Mouse (Mus musculus): ENCODE measurements around the gene Entpd7.

Entpd7 gene

DNA sequence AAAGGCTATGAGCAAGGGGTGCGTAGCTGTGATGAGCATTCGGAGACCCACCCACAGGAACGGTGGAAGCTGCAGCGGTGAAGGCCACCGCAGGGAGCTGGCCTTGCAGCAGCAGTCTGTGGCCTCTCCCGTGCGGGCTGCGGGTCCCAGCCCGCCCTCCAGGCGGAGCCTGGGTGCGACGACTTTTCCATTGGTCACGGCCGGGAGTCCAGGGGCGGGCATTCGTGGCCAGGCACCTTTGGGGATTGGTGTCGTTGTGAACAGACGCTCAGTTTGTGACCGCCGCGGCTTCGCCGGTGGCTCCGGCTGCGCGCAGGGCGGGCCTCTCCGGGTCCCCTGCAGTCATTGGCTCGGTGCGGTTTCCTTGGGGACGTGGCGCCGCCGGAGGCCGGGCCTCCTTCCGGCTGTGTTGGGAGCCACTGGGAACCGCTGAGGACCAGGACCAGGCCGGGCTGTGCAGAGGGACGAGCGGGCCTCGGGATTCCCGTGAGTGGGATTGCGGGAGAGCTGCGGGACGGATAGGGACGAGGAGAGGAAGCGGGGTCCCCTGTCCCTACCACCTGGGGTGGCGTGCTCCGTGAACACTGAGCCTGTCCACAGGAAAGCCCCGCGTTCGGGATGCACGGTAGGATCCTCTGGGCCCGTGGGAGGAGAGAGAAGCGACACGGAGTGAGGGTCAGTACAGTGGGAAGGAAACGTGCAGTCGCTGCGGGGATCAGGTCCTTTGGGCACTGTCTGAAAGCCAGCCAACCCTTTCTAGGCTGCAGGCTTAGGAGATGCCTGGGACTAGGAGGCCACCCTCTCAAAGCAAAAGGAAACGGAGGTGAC, at the start of gene Entpd7:
TSS of gene Entpd7 (plus strand) at position 254 of the 828 bp plus-strand sequence.
- DNase-seq, result peak; percentile 92 to 96

DNA sequence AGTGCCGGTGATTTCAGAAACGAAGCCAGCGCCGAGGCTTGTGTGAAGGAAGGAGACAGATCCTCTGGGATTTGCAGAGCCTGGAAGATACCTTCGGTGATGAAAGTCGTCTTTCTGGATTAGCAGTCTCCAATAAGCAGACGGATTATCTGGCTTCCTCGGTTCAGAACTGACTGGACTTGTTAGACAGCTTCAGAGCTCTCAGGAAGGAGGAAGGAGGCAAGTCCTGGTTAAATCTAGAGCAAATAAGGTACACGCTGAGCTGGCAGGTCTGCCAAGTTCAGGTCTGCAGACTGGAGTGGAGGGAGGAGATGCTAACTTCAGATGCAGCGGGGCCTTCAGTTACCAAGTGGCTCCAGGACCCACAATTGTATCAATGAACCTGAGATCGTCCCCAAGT, 47.6 kb upstream of the Entpd7 start:
- DNase-seq, result no peak

DNA sequence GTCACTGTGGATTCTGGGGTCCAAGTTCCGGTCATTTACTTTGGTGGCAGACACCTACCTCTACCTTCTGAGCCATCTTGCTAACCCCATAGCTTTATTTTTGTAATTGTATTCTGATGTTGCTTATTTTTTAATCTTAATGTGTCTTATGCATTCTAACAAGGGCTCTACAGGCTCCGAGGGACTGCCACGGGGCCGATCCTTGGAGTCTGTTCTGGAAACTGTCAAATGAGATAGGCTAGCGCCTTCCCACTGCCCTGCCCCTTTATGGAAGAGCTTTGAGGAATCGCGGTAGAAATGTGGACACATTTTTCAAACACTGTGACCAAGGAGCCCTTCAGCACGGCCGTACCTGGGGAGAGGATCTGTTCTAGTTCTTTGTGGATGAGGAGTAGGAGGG, 46.6 kb upstream of the Entpd7 start:
- no peak for DNase-seq

DNA sequence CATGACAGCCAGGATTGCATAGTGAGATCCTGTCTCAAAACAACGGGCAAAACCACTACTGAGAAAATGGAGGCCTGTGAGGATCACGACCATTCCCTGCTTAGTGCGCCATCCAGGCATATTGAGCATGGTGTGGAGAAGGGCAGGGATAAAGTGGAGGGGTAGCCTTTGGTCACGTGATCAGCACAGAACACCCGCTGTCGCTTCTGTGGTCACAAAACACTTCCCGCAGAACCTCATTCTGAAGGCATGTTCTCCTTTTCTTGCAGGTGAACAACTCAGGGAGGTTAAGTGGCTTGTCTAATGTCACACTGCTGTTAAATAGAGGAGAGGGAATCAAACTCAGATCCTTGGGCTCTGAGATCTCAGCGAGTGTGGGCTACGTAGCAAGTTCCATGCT, 44.0 kb upstream of the Entpd7 start:
- DNase-seq, result no peak

DNA sequence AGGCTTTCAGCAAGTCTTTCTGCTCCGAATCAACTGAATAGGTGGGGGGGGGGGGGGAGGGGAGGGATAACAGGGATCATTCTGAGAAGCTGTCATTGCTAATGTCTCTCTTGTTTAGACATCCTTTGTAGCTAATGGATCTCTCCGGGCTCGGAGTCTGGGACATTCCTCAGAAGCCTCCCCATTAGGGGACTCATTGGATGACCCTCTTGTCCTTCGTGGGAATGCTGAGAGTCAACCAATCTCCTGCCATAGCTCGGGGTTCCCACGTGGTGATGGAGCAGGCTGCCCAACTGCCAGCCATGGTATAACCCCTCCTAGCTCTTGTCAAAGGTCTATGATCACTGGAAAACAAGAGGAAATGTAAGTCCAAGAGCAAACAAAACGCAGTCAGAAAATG, 42.6 kb upstream of the Entpd7 start:
- DNase-seq, result no peak

DNA sequence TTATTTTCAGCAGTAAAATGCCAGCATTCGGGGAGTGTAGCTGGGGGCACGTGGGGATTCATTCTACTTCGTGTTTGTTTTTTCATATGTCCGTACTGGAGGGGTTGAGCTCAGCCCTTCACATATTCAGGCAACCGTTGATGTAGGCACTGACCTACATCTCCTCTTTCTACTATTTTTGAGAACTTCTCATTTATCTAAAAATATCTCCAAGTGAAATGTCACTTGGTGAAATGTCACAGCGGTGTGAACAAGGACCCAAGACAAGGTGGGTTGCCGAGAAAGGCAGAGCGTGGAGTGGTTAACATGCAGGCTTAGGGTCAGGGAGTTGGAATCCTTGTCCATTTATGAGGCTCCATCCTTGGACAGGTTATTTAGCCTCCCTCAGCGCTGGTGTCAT, 42.2 kb upstream of the Entpd7 start:
- no peak for DNase-seq

DNA sequence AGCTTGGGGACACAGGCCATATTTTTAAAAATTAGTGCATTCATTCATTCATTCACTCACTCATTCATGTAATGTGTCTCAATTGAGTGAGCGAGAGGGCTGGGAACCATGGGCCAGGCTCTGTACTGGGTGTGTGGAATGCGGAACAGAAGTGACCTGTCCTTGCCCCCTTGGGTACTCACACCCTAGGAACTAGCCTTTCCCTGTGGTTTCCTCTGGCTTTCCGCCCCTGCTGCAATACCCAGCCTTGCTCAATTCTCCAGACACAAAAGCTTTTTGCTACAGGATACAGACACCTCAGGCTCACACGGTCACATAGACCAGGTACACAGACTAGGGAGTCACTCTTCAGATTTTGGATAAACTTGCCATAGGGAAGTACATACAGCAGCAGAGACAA, 41.1 kb upstream of the Entpd7 start:
- DNase-seq, result no peak

DNA sequence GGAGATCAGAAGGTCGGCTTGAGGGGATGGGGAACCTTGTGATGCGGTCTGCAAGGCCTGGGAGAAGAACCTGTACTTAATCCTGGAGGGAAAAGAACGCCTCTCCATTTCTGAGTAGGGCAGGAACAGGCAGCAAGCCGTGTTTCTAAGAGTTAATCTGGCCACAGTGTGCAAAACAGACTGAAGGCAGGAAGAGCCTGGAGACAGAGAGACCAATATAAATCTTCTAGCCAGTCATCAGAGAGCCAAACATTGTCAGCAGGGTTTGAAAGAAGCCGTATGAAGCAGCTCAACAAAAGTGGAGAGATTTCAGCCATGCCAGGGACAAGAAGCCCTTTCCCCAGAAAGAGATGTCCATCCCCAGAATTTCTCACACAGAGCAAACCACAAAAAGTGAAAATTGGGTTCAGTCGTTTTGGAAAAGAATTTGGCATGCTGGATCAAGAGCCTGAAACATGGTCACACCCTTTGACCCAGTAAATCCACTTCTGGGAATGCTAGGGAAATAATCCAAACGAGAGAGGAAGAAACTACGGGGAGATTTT, 38.2 kb upstream of the Entpd7 start:
- DNase-seq, result no peak

DNA sequence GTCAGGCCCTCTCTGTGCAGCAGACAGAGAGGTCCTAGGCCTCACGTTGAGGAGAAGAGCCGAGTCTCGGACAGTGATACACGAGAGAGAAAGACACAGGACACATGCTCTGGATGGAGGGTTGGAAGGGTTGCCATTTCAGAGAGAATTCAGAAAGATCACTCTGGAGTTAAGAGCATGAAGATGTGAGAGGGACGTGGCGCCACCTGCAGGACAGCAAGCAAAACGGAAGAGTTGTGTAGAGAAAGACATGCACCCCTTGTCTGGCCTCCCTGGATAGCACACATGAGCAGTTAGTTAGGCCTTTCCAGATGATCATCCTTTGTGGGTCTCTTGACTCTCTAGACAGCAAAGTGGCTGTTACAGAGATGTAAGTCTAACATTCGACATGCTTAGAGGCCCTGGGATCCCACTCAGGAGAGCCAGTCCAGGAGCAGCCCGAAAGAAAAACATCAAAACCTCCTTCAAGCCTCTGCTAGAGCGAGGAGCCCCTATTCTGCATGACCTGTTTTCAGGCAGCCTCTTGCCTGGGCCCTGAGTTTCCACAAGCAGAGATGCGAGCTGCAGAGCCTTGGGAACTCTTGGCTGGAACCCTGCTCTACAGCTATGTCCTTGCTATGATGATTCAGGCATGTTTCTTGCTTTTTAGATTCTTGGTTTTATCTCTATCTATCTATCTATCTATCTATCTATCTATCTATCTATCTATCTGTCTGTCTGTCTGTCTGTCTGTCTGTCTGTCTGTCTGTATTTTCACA, 33.6 kb upstream of the Entpd7 start:
- peak; percentile 80 to 82 for DNase-seq

DNA sequence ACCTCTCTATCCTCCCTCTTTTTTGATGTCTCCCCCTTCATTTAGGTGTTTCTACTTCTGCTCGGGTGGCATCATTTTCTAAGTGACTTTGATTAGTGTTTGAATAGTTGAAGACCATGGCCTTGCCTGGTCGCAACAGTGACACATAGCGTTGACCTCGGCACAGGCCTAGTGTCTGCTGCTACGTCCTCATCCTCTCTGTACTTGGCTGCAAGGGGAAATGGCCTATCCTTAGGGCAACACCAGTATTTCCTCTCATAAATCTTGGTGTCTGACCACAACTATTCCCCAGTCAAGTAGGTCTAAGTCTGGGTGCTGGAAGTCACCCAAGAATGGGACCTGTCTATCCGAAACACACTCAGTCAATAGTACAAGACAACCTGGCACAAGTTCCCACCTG, 29.8 kb upstream of the Entpd7 start:
- DNase-seq, result no peak

DNA sequence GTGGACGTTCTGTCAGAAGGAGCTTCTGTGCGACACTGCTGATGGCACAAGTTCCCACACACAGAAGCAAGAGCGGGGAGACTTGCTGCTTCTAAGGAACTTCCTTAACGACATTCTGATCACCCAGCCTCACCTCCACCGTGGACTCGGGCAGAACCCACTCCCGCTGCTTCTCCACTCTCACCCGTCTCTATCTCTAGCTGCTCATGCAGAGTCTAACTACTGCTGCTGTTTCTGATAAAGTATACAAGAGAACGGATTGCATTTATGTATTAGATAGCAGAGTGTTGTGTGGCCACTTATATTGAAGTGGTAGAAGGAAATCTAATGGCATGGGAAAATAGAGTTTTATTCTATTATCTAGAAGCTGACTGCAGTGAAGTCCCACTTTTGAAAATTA, 28.7 kb upstream of the Entpd7 start:
- DNase-seq, result no peak

DNA sequence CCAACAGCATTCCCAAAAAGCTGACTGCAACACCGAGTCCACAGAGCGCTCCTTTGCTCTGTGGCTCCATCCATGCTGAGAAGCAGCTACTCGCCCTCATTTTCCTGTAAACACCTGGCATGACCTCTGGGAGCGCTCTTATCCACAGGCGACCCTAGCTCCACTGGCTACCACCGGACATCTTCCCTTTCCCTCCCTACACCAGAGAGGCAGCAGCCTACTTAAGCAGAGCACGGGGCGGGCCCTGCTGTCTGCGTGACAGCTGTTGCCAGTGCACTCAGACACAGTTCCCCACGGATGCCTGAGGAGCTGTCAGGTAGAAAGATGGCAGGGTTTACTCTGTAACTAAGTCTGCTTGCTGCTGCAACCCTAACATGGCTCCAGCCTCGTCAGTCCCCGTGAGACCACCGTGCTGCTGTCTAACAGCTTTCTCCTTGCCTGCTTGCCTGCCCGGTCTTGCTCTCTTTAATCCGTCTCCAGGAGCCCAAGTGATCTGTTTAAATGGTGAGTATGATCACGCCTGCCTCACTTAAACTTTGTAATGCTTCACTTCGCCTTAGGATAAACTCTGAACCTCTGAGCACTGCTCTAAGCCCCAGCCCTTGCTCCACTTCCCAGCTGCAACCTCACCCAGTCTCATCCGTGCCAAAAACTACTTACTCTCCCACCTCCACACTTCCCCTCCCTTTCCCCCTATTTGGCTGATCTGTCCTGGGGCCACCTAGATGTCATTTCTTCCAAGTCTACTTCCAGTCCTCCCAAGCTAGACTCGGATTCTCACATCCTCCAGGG, 27.1 kb upstream of the Entpd7 start:
- DNase-seq, result peak; percentile 45 to 48

DNA sequence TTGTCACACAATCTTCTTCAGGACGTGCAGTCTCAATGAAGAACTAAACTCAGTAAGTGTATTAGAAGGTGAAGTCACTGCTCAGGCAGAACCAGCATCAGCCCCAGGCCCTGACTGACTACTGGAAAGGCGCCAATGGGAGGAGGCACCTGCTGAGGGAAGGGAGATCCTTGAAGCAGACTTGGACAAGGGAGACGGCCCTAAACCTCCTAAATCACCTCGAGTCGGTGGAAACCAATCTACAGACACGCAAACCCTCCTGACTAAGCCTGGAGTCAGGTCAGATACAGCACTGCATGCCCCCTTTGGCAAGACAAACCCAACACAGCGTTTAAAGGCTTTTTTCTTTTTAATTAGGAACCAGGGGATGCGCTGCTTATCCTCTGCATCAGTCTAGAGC, 26.0 kb upstream of the Entpd7 start:
- peak in 1 of 2 experiments; percentile 35 for DNase-seq

DNA sequence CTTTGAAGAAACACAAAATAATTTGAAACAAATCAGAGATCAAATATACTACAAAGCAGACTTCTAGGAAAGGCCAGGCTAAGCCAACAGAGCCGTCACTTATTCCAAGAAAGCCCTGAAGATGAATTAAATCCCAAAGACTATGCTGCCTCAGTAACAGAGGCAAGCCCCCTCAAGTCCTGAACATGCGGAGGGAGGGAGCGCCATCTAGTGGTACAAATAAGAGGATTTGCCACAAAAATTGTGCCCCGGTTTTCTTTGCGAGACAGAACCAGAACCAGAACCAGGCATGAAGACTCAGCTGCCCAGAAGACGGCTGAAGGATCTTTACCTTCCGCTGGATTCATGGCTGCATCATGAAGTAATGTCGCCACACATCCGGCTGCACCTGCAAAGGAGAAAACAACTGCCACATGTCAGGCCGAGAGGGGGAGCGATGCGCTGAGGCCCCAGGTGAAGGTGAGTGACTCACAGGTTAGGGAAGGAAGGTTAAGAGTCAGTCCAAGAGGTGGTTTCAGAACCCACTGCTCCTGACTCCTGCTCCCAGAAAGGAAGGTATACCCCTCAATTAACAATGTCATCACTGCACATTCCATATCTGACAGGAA, 23.9 kb upstream of the Entpd7 start:
- peak; percentile 69 to 81 for DNase-seq

DNA sequence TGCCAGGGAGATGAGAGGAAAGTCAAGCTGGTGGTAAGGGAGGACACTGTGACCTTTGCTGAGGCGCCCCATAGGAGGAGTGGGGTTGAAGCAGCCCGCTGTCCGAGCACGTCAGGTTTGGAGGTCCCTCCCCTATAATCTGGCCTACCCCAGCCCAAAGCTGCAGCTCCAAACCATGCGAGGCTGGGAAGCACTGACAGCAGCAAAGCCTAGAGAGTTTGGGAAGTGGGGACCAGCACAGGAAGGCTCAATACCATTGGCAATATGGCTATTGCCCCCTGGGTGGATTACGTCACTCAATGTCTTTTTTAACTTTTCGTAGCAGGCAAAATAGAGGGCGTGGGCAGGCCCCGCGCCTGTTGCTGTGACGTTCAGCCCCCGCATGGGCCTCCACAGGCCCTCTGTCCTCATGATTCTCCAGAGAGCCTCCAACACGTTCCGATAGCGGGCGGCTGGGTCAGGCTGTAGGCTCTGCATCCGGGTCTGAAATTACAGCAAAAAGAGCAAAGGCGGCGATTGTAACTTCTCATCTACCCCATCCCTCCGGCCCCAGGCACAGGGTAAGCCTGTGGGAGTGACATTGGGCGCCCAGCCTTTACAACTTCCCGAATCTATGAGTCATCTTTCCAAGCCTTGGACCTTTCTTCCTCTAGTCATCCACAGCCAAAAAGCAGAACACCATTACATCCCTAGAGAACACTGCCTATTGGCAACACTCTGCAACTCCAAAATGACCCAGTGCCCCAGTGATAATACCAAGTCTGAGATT, 22.6 kb upstream of the Entpd7 start:
- no peak for DNase-seq

DNA sequence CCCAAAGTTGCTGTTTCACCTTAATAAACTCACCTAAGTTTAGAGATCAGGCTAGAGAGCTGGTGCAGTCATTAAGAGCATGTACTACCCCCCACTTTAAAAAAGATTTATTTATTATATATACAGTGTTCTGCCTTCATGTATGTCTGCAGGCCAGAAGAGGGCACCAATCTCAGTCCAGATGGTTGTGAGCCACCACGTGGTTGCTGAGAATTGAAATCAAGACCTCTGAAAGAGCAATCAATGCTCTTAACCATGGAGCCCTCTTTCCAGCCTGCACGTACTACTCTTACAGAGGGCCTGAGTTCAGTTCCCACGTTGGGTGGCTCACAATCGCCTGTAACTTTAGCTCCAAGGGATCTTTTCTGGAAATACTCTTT, 22.1 kb upstream of the Entpd7 start:
- DNase-seq, result peak; percentile 46 to 48

DNA sequence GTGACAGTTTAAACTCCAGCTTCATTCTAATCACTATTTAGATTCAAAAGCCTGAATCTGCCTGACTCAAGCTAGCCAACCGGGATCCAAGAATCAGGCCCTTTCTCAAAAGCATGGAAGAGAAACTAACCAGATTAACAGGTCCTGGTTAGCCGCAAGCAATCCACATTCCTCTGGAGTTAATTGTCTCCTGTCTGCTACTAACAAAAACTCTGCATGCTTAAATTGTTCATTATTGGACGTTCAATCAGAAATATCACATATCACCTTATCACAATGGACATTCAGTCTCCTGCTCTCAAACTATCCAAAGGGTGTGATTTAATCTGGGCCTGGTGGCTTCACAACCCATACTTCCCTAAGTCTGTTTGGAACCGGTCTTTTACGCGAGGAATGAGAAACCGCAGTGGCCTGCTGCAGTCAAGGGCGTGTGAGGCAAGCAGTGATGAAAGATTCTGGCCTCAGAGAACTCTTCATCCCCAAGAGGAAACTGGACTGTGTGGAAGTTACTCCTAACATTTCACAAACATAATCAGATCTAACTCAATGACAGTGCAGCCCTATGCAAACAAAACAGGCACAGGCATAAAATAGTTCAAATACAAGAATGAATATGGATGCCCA, 20.2 kb upstream of the Entpd7 start:
- no peak for DNase-seq

DNA sequence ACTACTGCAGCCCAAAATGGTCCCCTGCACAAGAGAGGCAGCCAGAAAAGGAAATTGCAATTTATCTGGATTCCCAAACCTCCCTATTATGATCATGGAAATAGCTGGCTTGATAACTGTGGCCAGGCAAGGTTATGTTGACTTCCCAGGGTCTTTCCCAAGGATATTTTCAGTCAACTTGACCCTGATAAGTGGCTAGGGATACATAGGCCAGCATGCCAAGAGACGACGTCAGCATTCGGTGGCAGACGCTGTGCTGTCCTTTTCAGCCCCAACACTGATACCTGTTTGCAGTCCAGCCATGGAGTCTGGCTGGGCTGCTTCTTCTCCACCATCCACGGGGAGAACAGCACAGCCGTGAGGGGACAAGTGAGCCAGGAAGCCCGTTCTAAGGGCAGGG, 18.4 kb upstream of the Entpd7 start:
- no peak for DNase-seq

DNA sequence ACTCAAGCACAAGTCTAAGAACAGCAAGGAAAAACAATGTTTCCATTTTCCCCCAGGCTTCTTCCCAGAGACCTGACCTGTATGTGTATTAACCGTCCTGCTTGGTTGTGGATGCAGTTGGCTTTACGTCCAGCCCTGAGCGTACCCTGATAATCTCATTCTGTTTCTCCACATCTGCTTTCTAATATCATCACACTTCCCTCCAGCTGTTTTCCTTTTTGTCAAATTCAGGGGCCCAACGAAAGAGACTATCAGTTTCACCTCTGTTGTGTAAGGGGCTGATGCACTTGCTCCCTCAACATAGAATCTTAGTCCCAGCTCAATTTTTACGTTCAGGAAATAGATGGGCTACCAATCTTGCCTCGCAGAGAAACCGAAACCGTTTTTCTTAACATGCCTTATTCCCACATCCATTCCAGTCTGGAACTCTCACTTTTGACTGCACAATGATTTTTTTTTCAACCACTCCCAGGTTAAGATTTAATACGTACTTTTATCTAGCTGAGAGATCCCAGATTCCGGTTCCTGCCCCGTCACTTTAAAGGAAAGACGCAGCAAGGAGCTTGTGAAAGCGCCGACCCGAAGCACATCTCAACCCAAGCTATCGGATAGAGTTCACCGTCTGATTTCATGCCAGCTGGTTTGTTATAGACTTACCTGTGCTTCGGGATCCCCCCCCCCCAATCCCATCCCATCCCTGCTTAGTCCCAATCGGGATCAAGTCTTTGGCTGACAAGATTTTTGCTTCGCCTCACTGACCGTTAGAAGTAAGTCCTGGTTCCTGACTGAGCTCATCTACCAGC, 15.8 kb upstream of the Entpd7 start:
- DNase-seq, result peak in 1 of 2 experiments; percentile 28

DNA sequence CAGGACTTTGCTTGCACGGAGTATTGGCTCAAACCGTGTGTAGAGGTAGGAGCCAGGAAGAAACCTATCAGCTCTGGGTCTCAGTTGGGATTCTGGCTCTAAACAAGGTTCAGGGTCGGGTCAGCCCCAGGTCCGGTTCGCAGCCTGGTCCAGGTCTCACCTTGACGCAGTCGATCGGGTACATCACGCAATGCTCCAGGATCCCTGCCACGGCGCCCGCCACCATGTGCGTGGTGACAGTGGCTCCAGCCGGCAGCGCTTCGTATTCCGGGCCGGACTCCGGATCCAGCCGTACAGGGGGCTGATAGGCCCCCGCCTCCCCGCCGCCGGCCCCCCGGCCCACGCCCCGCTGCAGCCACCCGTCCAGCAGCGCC, 15.2 kb upstream of the Entpd7 start:
- DNase-seq, result peak; percentile 65 to 74

Measured in cerebellum, postnatal 10 days (tissue).